13 mouse cellular contexts compared by ENCODE assay signal in the genomic region with DNA sequence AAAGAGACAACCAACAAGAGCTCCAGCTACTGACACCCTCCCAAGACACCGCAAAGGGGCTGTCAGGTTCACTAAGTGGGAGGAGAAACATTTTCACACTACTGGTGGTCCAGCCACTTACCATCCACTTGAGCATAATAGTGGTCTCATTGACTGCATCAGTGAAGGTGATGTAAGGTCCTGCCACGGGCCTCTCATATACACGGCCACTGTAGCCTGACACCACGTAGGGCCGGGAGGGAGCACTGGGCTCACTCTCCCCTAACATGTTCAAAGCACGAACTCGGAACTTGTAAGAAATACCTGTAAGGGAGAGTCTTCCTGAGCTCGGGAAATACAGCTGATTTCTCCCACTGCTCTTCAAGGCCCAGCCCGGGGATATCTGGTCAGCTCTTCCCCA.
"Had no signal": no experiment of that assay in that cellular context is flagged by ENCODE, and none has a peak within 500 bp of the region (broad histone marks: within the 10 kb centered on the region; RNA-seq: fewer than 3 reads in every experiment).

No protein-coding gene starts in this region.

- H3K27me3 ChIP-seq: midbrain, embryonic 12.5 days; neural tube, embryonic 12.5 days; stomach, embryonic 15.5 days had no signal

- H3K4me2 ChIP-seq: lung, embryonic 14.5 days; midbrain, embryonic 12.5 days; neural tube, embryonic 12.5 days; stomach, embryonic 15.5 days had no signal

- H3K9ac ChIP-seq: lung, embryonic 14.5 days; midbrain, embryonic 12.5 days; neural tube, embryonic 12.5 days; stomach, embryonic 15.5 days had no signal

- H3K4me3 ChIP-seq: midbrain, embryonic 10.5 days; midbrain, embryonic 12.5 days; neural tube, embryonic 12.5 days; stomach, embryonic 15.5 days had no signal

- ATAC-seq: midbrain, embryonic 16.5 days had no signal

- H3K27ac ChIP-seq: midbrain, embryonic 10.5 days; midbrain, embryonic 12.5 days; neural tube, embryonic 12.5 days; stomach, embryonic 15.5 days; stomach, postnatal 0 days had no signal

- H3K9me3 ChIP-seq: midbrain, embryonic 10.5 days; midbrain, embryonic 12.5 days; neural tube, embryonic 12.5 days; stomach, embryonic 15.5 days had no signal

- DNase-seq: lung, embryonic 14.5 days; lung, postnatal 4 days; midbrain, embryonic 14.5 days; right cerebral cortex, postnatal 14 days; thymus, adult 2 months; thymus, postnatal 25 days; thymus, postnatal 4 days had no signal
